Comparison of ENCODE assay signal across 23 mouse cellular contexts in genomic region chr17:11736531-11736930, GRCm38 (mm10).
A peak's percentile ranks its signal among the peaks of the same experiment; 100 is the strongest.
DNase-seq lines count a peak whose midpoint lies in the region; ATAC-seq and TF ChIP-seq lines count a peak whose summit lies in the region.
"Had no signal": no experiment of that assay in that cellular context is flagged by ENCODE, and none has a peak within 500 bp of the region (broad histone marks: within the 10 kb centered on the region; RNA-seq: fewer than 3 reads in every experiment).

No protein-coding gene starts in this region.

- CTCF ChIA-PET in Patski (lab: Charles Lee): interaction anchor here (1.1 kb wide), 1 partner anchor 25 kb away, joined by 3 read pairs; no protein-coding TSS in a partner anchor

- WGBS in midbrain, embryonic 11.5 days: 42% methylated on average over 3 of the region's 3 CpGs
- 49% methylated on average over 3 of the region's 3 CpGs for WGBS in midbrain, embryonic 15.5 days

- H3K27ac ChIP-seq in midbrain, embryonic 11.5 days (ENCODE audit: low read depth, low read length): no peak overlapping the region
- H3K27ac ChIP-seq in midbrain, embryonic 15.5 days: no peak overlapping the region
- H3K27ac ChIP-seq: embryonic facial prominence, embryonic 13.5 days; embryonic facial prominence, embryonic 15.5 days; forebrain, embryonic 10.5 days; forebrain, embryonic 12.5 days had no signal

- H3K9ac ChIP-seq in midbrain, embryonic 11.5 days (ENCODE audit: low read length): no peak overlapping the region
- H3K9ac ChIP-seq in midbrain, embryonic 15.5 days: no peak overlapping the region
- H3K9ac ChIP-seq: embryonic facial prominence, embryonic 13.5 days; embryonic facial prominence, embryonic 15.5 days; forebrain, embryonic 12.5 days had no signal

- H3K27me3 ChIP-seq in midbrain, embryonic 11.5 days (ENCODE audit: control insufficient read depth, insufficient read depth, low read length): no peaks in the 10 kb centered on the region
- H3K27me3 ChIP-seq in midbrain, embryonic 15.5 days (replicated peaks): no peaks in the 10 kb centered on the region
- no peaks in the 10 kb centered on the region for H3K27me3 ChIP-seq in Patski
- H3K27me3 ChIP-seq: embryonic facial prominence, embryonic 13.5 days; embryonic facial prominence, embryonic 15.5 days; forebrain, embryonic 12.5 days had no signal

- H3K9me3 ChIP-seq in midbrain, embryonic 11.5 days (ENCODE audit: control insufficient read depth, low read length): no peaks in the 10 kb centered on the region
- no peaks in the 10 kb centered on the region for H3K9me3 ChIP-seq in midbrain, embryonic 15.5 days
- H3K9me3 ChIP-seq: embryonic facial prominence, embryonic 13.5 days; embryonic facial prominence, embryonic 15.5 days; forebrain, embryonic 10.5 days; forebrain, embryonic 12.5 days had no signal

- no peak overlapping the region for H3K4me2 ChIP-seq in midbrain, embryonic 11.5 days
- no peak overlapping the region for H3K4me2 ChIP-seq in midbrain, embryonic 15.5 days
- H3K4me2 ChIP-seq: embryonic facial prominence, embryonic 13.5 days; embryonic facial prominence, embryonic 15.5 days; forebrain, embryonic 12.5 days had no signal

- TF ChIP-seq CTCF in Patski (IDR thresholded peaks at IDR 0.05): no peak
- TF ChIP-seq CTCF in brain, embryonic 14.5 days (IDR thresholded peaks at IDR 0.05; ENCODE audit: borderline replicate concordance, extremely low read depth, insufficient read depth, insufficient read length): no peak

- peak; percentile 38; the same call in 1 of the 2 replicates for ATAC-seq in midbrain, embryonic 11.5 days (ENCODE audit: low FRiP score)
- no peak for ATAC-seq in midbrain, embryonic 15.5 days (replicated peaks)
- peak; percentile 65 for ATAC-seq in Patski
- ATAC-seq: activated CD4-positive, CD25-positive, alpha-beta regulatory T cell, adult 4 months; forebrain, embryonic 14.5 days; forebrain, embryonic 16.5 days had no signal

- no peaks in the 10 kb centered on the region; the same call in none of the 2 replicates for H3K4me1 ChIP-seq in midbrain, embryonic 11.5 days (ENCODE audit: control insufficient read depth, insufficient read depth, low read length)
- H3K4me1 ChIP-seq in midbrain, embryonic 15.5 days: no peaks in the 10 kb centered on the region
- H3K4me1 ChIP-seq: embryonic facial prominence, embryonic 13.5 days; embryonic facial prominence, embryonic 15.5 days had no signal

- in situ Hi-C loops in Patski (cut with MboI; ENCODE audit: low pct_unique_long_range_greater_than_20kb): no loop called here

- DNase-seq in midbrain, embryonic 11.5 days (ENCODE audit: low spot score, missing footprints): peak; percentile 69
- DNase-seq in Patski (ENCODE audit: low read depth, low spot score): peak; percentile 64
- DNase-seq in brain, embryonic 14.5 days (ENCODE audit: low read depth): peak; percentile 40
- DNase-seq in layer of hippocampus, adult 9-10 months (ENCODE audit: low spot score): no peak
- DNase-seq: adrenal gland, adult 8-10 months; adrenal gland, postnatal 14 days; adrenal gland, postnatal 36 days; cerebellum, adult 11 months; cerebellum, adult 18-20 months; cerebellum, adult 8-10 months; cerebellum, adult 9-11 months; cerebellum, postnatal 14 days; cerebellum, postnatal 36 days; embryo, embryonic 11 days had no signal

- H3K36me3 ChIP-seq in midbrain, embryonic 11.5 days (ENCODE audit: control insufficient read depth, insufficient read depth, low read length): no peaks in the 10 kb centered on the region
- no peaks in the 10 kb centered on the region for H3K36me3 ChIP-seq in midbrain, embryonic 15.5 days (replicated peaks)
- H3K36me3 ChIP-seq: embryonic facial prominence, embryonic 13.5 days; embryonic facial prominence, embryonic 15.5 days; forebrain, embryonic 10.5 days; forebrain, embryonic 12.5 days had no signal

- TF ChIP-seq POLR2A in brain, embryonic 14.5 days (IDR thresholded peaks at IDR 0.05; ENCODE audit: borderline replicate concordance, extremely low read depth, insufficient read depth, insufficient read length, poor library complexity, severe bottlenecking): no peak

- POLR2A ChIA-PET in Patski (lab: Charles Lee): interaction anchor here (1.1 kb wide), 1 partner anchor 9 kb away, joined by 3 read pairs; no protein-coding TSS in a partner anchor

- H3K4me3 ChIP-seq in midbrain, embryonic 11.5 days (ENCODE audit: low read depth, low read length): no peak overlapping the region
- no peak overlapping the region for H3K4me3 ChIP-seq in midbrain, embryonic 15.5 days
- H3K4me3 ChIP-seq: embryonic facial prominence, embryonic 13.5 days; embryonic facial prominence, embryonic 15.5 days; erythroblast, embryonic 14.5 days; forebrain, embryonic 10.5 days; forebrain, embryonic 12.5 days had no signal
